Mouse (Mus musculus) kidney, embryonic 14.5 days (tissue): ENCODE data around the gene Sap30l. TPM values are rescaled to one million over a fixed set of nuclear protein-coding genes. Genes with fewer than 3 reads are reported as not detected.
"Not testable (repeated sequence)": the region's sequence is repeated elsewhere in the genome, so short reads cannot be mapped to it uniquely, and the experiment has no call there.

Experiments
- ATAC-seq: fragments of 200-750 bp; cut with Nextera tagmentation; 2 replicates; pipeline ENCODE4 v1.8.0; 2017; ENCODE audit warnings: moderate number of reproducible peaks, mild to moderate bottlenecking, moderate TSS enrichment, moderate library complexity; ENCODE audit not compliant: low FRiP score, low TSS enrichment
- H3K27ac ChIP-seq: fragments of 300-500 bp; sonication (generic); 2 replicates; pipeline ENCODE4 v1.5.1; 2014; ENCODE audit warnings: low read depth, mild to moderate bottlenecking, low read length, moderate library complexity, mixed read lengths
- H3K27me3 ChIP-seq: fragments of 300-500 bp; sonication (generic); 2 replicates; pipeline ENCODE4 v1.6.1; 2014; ENCODE audit warnings: mild to moderate bottlenecking, low read length; ENCODE audit not compliant: control insufficient read depth, insufficient read depth
- H3K36me3 ChIP-seq: fragments of 300-500 bp; sonication (generic); 2 replicates; pipeline ENCODE4 v1.6.1; 2014; ENCODE audit warnings: low read length, mixed read lengths; ENCODE audit not compliant: control insufficient read depth, insufficient read depth
- H3K4me1 ChIP-seq: fragments of 300-500 bp; sonication (generic); 2 replicates; pipeline ENCODE4 v1.6.1; 2014; ENCODE audit warnings: low read length, mixed read lengths; ENCODE audit not compliant: control insufficient read depth, insufficient read depth
- H3K4me2 ChIP-seq: fragments of 300-500 bp; sonication (generic); replicated peaks from 2 replicates; pipeline ENCODE4 v1.6.1; 2014; ENCODE audit warnings: low read depth, mild to moderate bottlenecking, low read length
- H3K4me3 ChIP-seq: fragments of 300-500 bp; sonication (generic); 2 replicates; pipeline ENCODE4 v1.5.1; 2014; ENCODE audit warnings: mild to moderate bottlenecking, low read length
- H3K9ac ChIP-seq: fragments of 300-500 bp; sonication (generic); 2 replicates; pipeline ENCODE4 v1.6.1; 2014; ENCODE audit warnings: low read depth, mild to moderate bottlenecking, low read length, moderate library complexity
- H3K9me3 ChIP-seq: fragments of 300-500 bp; sonication (generic); 2 replicates; pipeline ENCODE4 v1.6.1; 2016; ENCODE audit warnings: low read length; ENCODE audit not compliant: control insufficient read depth
- WGBS: fragments of 180-500 bp; shearing (Covaris S2); extraction: QIAGEN DNeasy Blood & Tissue Kit; methylation state at CpG from one replicate; pipeline ENCODE4 v1.1.7; 2014; 5-methylcytosine and 5-hydroxymethylcytosine counted together
- polyA plus RNA-seq: library from polyadenylated mRNA; unstranded; fragments of >200 nt; fragmentation: Nextera tagmentation; extraction: Ambion mirVana; gene quantifications from 2 replicates; pipeline ENCODE4 v1.2.1, GENCODE M21; 2014

Sap30l gene
- polyA plus RNA-seq, 1 experiment from 2014 or later = 15.0 TPM

DNA sequence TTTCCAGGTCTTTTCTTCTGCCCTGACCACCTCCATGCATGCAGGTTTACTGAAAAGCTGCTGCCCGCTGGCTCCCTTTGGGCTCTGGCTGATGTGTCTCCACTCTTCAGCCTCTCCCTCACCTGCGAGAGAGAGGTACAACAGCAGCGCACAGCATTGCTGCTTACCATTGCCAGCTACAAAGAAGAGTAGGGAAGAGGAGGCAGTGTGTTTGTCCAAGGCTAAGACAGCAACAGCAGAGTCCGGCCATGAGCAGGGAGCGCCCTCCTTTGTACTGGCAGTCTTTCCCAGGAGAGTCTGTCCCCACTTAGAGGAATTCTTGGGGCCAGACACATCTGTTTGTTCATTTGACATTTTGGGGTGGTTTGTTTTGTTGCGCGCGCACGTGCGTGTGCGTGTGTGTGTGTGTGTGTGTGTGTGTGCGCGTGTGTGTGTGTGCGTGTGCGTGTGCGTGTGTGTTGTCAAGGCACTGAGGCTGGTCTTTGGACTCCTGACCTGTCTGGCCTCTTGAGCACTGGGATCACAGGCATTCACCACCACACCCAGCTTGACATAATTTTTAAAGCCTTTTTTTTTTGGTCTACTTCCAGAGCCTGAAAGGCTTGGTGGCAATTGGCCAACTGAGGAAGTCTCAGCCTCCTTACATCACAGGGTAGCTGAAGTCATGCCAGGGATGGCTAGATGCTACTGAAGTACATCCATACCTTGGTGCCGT is 7.7 kb downstream of the Sap30l start:
- Histone ChIP-seq H3K4me3 (no peak overlapping the region), H3K27ac (no peak overlapping the region), H3K9me3 (no peaks in the 10 kb centered on the region), H3K27me3 (no peaks in the 10 kb centered on the region), H3K36me3 (peaks cover 40% of the 10 kb centered on the region), H3K4me2 (no peak overlapping the region), H3K9ac (no peak overlapping the region), H3K4me1 (no peaks in the 10 kb centered on the region)
- WGBS = 91% methylated on average over 17 of the region's 17 CpGs
- ATAC-seq = peak; percentile 43; the same call in 1 of the 2 replicates

DNA sequence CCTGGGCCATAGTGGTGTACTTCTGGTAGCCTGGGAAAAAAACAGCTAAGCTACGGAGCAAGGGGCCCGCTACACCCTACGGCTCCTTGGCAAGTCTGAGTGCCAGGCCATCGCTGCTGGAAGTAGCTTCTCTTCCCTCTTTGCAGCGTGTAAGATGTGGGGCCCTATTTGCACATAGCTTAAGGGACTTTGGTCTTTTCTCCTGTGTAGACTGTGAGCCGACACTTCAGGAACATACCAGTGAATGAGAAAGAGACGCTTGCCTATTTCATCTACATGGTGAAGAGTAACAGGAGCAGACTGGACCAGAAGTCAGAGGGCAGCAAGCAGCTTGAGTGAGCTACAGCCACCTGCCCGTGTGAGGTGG is 8.3 kb downstream of the Sap30l start:
- whole genome bisulfite sequencing = 89% methylated on average over 8 of the region's 8 CpGs
- no peak overlapping the region for H3K27ac ChIP-seq
- H3K9me3 ChIP-seq = no peaks in the 10 kb centered on the region
- no peaks in the 10 kb centered on the region for H3K4me1 ChIP-seq
- peaks cover 40% of the 10 kb centered on the region for H3K36me3 ChIP-seq
- no peak for ATAC-seq
- no peak overlapping the region for H3K4me3 ChIP-seq
- no peak overlapping the region for H3K9ac ChIP-seq
- no peak overlapping the region for H3K4me2 ChIP-seq
- H3K27me3 ChIP-seq = no peaks in the 10 kb centered on the region

GRCm38 (mm10) chr11:57811006-57811405 is 9.6 kb downstream of the Sap30l start:
- Histone ChIP-seq H3K9me3 (no peaks in the 10 kb centered on the region), H3K27ac (no peak overlapping the region), H3K4me2 (no peak overlapping the region), H3K27me3 (no peaks in the 10 kb centered on the region), H3K4me3 (no peak overlapping the region), H3K36me3 (peaks cover 40% of the 10 kb centered on the region), H3K9ac (no peak overlapping the region), H3K4me1 (no peaks in the 10 kb centered on the region)
- WGBS = 82% methylated on average over 7 of the region's 7 CpGs
- no peak for ATAC-seq

DNA sequence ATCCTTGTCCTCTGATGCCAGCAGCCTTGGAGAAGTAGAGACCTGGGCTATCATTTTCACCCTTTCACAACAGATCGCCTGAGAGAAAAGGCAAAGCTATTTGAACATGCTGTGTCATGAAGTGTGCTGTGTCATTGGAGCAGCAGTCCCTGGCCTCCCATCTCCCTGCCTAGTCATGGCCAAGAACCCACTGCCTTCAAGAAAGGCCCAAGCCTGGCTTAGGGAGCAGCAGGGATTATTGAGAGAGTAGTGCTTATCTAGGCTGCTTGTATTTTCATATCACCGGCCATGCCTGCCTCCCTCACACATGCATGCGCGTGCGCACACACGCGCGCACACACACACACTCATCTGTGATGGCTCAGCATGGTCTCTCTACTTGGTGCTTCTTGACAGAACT is 10.8 kb downstream of the Sap30l start:
- no peak overlapping the region for H3K27ac ChIP-seq
- no peak for ATAC-seq
- peaks cover 40% of the 10 kb centered on the region for H3K36me3 ChIP-seq
- H3K9ac ChIP-seq = no peak overlapping the region
- no peaks in the 10 kb centered on the region for H3K4me1 ChIP-seq
- no peaks in the 10 kb centered on the region for H3K27me3 ChIP-seq
- no peak overlapping the region for H3K4me3 ChIP-seq
- no peaks in the 10 kb centered on the region for H3K9me3 ChIP-seq
- 93% methylated on average over 8 of the region's 8 CpGs for WGBS
- H3K4me2 ChIP-seq = no peak overlapping the region

- no peaks in the 10 kb centered on the region for H3K9me3 ChIP-seq
- no peak overlapping the region for H3K4me3 ChIP-seq
- H3K27ac ChIP-seq = no peak overlapping the region
- H3K9ac ChIP-seq = no peak overlapping the region
- H3K36me3 ChIP-seq = peaks cover 30% of the 10 kb centered on the region
- no peaks in the 10 kb centered on the region for H3K4me1 ChIP-seq
- no peak for ATAC-seq
- H3K4me2 ChIP-seq = no peak overlapping the region
- no peaks in the 10 kb centered on the region for H3K27me3 ChIP-seq
- WGBS = 90% methylated on average over 3 of the region's 3 CpGs
These were observed 12.2 kb downstream of the Sap30l start for GRCm38 (mm10) chr11:57813641-57814040.

- H3K4me2 ChIP-seq = no peak overlapping the region
- no peak overlapping the region for H3K9ac ChIP-seq
- no peaks in the 10 kb centered on the region for H3K36me3 ChIP-seq
- no peaks in the 10 kb centered on the region for H3K4me1 ChIP-seq
- H3K27ac ChIP-seq = no peak overlapping the region
- whole genome bisulfite sequencing = 84% methylated on average over 4 of the region's 4 CpGs
- no peak for ATAC-seq
- H3K27me3 ChIP-seq = no peaks in the 10 kb centered on the region
- H3K9me3 ChIP-seq = no peaks in the 10 kb centered on the region
- no peak overlapping the region for H3K4me3 ChIP-seq
These were observed 16.8 kb downstream of the Sap30l start for GRCm38 (mm10) chr11:57818189-57818588.

GRCm38 (mm10) chr11:57819999-57820581 is 18.7 kb downstream of the Sap30l start:
- no peaks in the 10 kb centered on the region for H3K4me1 ChIP-seq
- H3K9me3 ChIP-seq = no peaks in the 10 kb centered on the region
- 0 out of 2 replicates have a peak, but pooled peaks have one; percentile 22 for ATAC-seq
- no peak overlapping the region for H3K27ac ChIP-seq
- peaks cover 6% of the 10 kb centered on the region; the same call in 1 of the 2 replicates for H3K27me3 ChIP-seq
- WGBS = 30% methylated on average over 9 of the region's 9 CpGs
- no peaks in the 10 kb centered on the region for H3K36me3 ChIP-seq
- no peak overlapping the region for H3K9ac ChIP-seq
- no peak overlapping the region for H3K4me3 ChIP-seq
- no peak overlapping the region for H3K4me2 ChIP-seq

DNA sequence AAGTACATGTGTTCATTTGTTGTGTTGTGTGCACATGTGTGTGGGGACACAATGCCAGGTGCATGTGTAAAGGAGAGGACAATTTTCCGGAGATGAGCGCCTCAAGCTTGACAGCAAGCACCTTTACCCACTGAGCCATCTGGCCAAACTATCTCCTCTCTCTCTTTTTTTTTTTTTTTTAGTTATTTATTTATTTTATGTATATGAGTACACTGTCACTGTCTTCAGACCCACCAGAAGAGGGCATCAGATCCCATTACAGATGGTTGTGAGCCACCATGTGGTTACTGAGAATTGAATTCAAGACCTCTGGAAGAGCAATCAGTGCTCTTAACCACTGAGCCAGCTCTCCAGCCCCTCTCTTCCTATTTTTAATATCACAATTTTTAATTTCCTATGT is 21.7 kb downstream of the Sap30l start:
- not testable (repeated sequence) for H3K4me3 ChIP-seq, H3K9ac ChIP-seq, ATAC-seq, H3K9me3 ChIP-seq, H3K4me2 ChIP-seq, H3K4me1 ChIP-seq, H3K27ac ChIP-seq, H3K36me3 ChIP-seq
- 85% methylated on average over 2 of the region's 2 CpGs for WGBS
- H3K27me3 ChIP-seq = peaks cover 35% of the 10 kb centered on the region

DNA sequence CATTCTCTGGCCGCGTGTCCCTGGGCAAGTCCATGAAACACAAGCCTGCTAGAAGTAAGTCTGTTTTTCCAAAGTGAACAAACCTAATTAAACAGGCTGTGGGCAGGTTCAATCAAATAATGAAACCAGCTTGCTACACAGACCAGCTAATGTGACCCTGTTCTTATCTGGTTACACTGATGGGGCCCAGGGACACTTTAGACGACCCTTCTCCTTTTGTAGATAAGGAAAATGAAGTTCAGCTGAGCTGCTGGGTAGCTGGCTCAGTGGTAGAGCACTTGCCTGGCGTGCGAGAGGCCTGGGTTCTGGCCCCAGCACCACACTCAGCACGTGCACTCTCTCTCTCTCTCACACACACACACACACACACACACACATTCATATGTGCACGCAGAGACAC is 22.3 kb downstream of the Sap30l start:
- no peaks in the 10 kb centered on the region for H3K36me3 ChIP-seq
- H3K27ac ChIP-seq = no peak overlapping the region
- WGBS = 80% methylated on average over 7 of the region's 7 CpGs
- H3K4me1 ChIP-seq = peaks cover 7% of the 10 kb centered on the region
- no peak overlapping the region for H3K9ac ChIP-seq
- peaks cover 37% of the 10 kb centered on the region for H3K27me3 ChIP-seq
- H3K4me3 ChIP-seq = no peak overlapping the region
- no peak for ATAC-seq
- no peaks in the 10 kb centered on the region for H3K9me3 ChIP-seq
- no peak overlapping the region for H3K4me2 ChIP-seq
